Mouse (Mus musculus) embryonic fibroblast, embryonic 13.5 days (primary cell): ENCODE results near the gene Hmbs.

Experiments used
- CTCF ChIP-seq: IDR thresholded peaks from 2 replicates; pipeline ENCODE4 v1.5.1; 2011; ENCODE audit warnings: mild to moderate bottlenecking, control low read depth, low read length, moderate library complexity, borderline replicate concordance; ENCODE audit not compliant: insufficient read depth
- POLR2A ChIP-seq: IDR thresholded peaks from 2 replicates; pipeline ENCODE4 v1.6.1; 2011; ENCODE audit warnings: low read depth, mild to moderate bottlenecking, control low read depth, low read length, moderate library complexity

DNA sequence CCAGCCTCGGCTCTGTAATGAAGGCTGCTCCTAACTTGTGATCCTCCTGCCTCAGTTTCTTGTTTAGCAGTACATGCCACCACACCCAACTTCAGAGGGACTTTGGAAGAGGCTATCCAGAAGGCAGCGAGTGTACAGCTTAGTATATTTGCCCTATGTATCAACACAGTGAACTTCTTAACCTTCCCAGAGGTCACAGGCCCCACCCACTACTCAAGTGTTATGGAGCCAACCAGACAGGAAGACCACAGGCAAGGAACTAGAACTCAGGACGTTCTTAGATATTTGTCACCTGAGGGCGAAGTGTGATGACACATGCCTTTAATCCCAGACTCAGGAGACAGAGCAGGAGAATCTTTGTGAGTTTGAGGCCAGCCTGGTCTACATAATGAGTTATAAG is 3.6 kb upstream of the Hmbs start:
- TF ChIP-seq POLR2A = no peak
- no peak for TF ChIP-seq CTCF
